Mouse (Mus musculus): ENCODE data around the gene Glrb. TPM values are rescaled to one million over a fixed set of nuclear protein-coding genes. Genes with fewer than 3 reads are reported as not detected.

The Glrb gene
- polyA plus RNA-seq, 1 experiment: 0.28 TPM

- no peaks in the 10 kb centered on the region for H3K36me3 ChIP-seq (ENCODE audit: control insufficient read depth, insufficient read depth, low read length)
- WGBS: 93% methylated on average over 1 of the region's 1 CpGs
- no peaks in the 10 kb centered on the region for H3K4me1 ChIP-seq (ENCODE audit: control insufficient read depth, insufficient read depth, low read length)
- no peaks in the 10 kb centered on the region for H3K27me3 ChIP-seq (replicated peaks; ENCODE audit: control insufficient read depth, insufficient read depth, low read length)
- TF ChIP-seq POLR2A (IDR thresholded peaks at IDR 0.05; ENCODE audit: low read depth, low read length) (no peak), CTCF (conservative IDR thresholded peaks at IDR 0.05; ENCODE audit: insufficient read depth, insufficient read length, low read depth, low read length) (no peak)
- DNase-seq: no peak
- no peak overlapping the region for H3K27ac ChIP-seq (ENCODE audit: insufficient read depth, low read depth, low read length)
- H3K4me3 ChIP-seq (ENCODE audit: insufficient read depth, low read depth, low read length): no peak overlapping the region
Observed at GRCm38 (mm10) chr3:80823975-80824374, 89.5 kb downstream of the Glrb start.

- Histone ChIP-seq H3K4me3 (ENCODE audit: insufficient read depth, low read depth, low read length) (no peak overlapping the region), H3K27me3 (replicated peaks; ENCODE audit: control insufficient read depth, insufficient read depth, low read length) (no peaks in the 10 kb centered on the region), H3K36me3 (ENCODE audit: control insufficient read depth, insufficient read depth, low read length) (no peaks in the 10 kb centered on the region), H3K4me1 (ENCODE audit: control insufficient read depth, insufficient read depth, low read length) (no peaks in the 10 kb centered on the region), H3K27ac (ENCODE audit: insufficient read depth, low read depth, low read length) (no peak overlapping the region)
- DNase-seq: no peak
- TF ChIP-seq POLR2A (IDR thresholded peaks at IDR 0.05; ENCODE audit: low read depth, low read length) (no peak), CTCF (conservative IDR thresholded peaks at IDR 0.05; ENCODE audit: insufficient read depth, insufficient read length, low read depth, low read length) (no peak)
- WGBS: 96% methylated on average over 1 of the region's 1 CpGs
Observed at GRCm38 (mm10) chr3:80818619-80819018, 94.8 kb downstream of the Glrb start.

DNA sequence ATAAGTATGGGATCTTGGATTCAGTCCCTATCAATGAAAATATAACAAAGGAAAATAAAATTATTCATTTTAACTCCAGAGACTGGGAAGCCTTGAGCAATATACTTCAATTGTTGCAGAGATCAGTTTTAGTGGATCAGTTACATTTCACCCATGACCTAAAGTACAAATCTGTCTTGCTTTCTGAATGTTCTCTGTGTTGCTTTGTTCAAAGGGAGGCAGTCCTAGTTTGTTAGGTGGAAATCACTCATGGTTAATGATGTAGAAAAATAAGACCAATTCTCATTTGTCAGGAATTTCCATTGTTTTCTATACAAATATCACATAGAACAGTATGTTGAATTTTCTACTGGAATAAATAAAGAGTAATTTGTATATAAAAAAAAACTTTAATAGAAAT, 99.7 kb downstream of the Glrb start:
- no peak for DNase-seq
- Histone ChIP-seq H3K4me3 (ENCODE audit: insufficient read depth, low read depth, low read length) (no peak overlapping the region), H3K27ac (ENCODE audit: insufficient read depth, low read depth, low read length) (no peak overlapping the region), H3K4me1 (ENCODE audit: control insufficient read depth, insufficient read depth, low read length) (no peaks in the 10 kb centered on the region), H3K36me3 (ENCODE audit: control insufficient read depth, insufficient read depth, low read length) (no peaks in the 10 kb centered on the region), H3K27me3 (replicated peaks; ENCODE audit: control insufficient read depth, insufficient read depth, low read length) (no peaks in the 10 kb centered on the region; the same call in 1 of the 2 replicates)
- TF ChIP-seq POLR2A (IDR thresholded peaks at IDR 0.05; ENCODE audit: low read depth, low read length) (no peak), CTCF (conservative IDR thresholded peaks at IDR 0.05; ENCODE audit: insufficient read depth, insufficient read length, low read depth, low read length) (no peak)

DNA sequence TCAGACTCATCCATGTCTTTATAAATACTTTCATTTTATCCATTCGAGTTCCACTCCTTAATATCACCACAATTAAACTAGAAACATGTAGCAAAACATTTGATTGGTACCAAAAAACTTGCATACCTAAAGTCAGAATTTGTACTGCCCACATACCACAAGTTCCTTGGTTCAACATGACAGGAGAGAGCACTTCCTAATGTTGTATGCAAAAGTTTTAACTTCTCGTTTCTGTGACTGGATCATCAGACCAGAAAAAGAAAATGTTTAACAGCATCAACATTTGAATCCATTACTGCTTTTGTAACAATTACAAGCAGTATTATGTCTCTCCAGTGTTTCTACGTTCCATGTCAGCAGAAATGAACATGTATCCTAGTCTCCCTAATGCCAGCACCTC, 101.2 kb downstream of the Glrb start:
- Histone ChIP-seq H3K4me1 (ENCODE audit: control insufficient read depth, insufficient read depth, low read length) (no peaks in the 10 kb centered on the region), H3K27me3 (replicated peaks; ENCODE audit: control insufficient read depth, insufficient read depth, low read length) (no peaks in the 10 kb centered on the region; the same call in 1 of the 2 replicates), H3K27ac (ENCODE audit: insufficient read depth, low read depth, low read length) (no peak overlapping the region), H3K36me3 (ENCODE audit: control insufficient read depth, insufficient read depth, low read length) (no peaks in the 10 kb centered on the region), H3K4me3 (ENCODE audit: insufficient read depth, low read depth, low read length) (no peak overlapping the region)
- 68% methylated on average over 3 of the region's 3 CpGs for WGBS
- no peak for DNase-seq
- TF ChIP-seq POLR2A (IDR thresholded peaks at IDR 0.05; ENCODE audit: low read depth, low read length): no peak
- no peak for TF ChIP-seq CTCF (conservative IDR thresholded peaks at IDR 0.05; ENCODE audit: insufficient read depth, insufficient read length, low read depth, low read length)

- WGBS: 6% methylated on average over 1 of the region's 1 CpGs
- no peaks in the 10 kb centered on the region for H3K36me3 ChIP-seq (ENCODE audit: control insufficient read depth, insufficient read depth, low read length)
- H3K27ac ChIP-seq (ENCODE audit: insufficient read depth, low read depth, low read length): no peak overlapping the region
- no peak for DNase-seq
- TF ChIP-seq CTCF (conservative IDR thresholded peaks at IDR 0.05; ENCODE audit: insufficient read depth, insufficient read length, low read depth, low read length) (no peak), POLR2A (IDR thresholded peaks at IDR 0.05; ENCODE audit: low read depth, low read length) (no peak)
- no peaks in the 10 kb centered on the region for H3K4me1 ChIP-seq (ENCODE audit: control insufficient read depth, insufficient read depth, low read length)
- no peak overlapping the region for H3K4me3 ChIP-seq (ENCODE audit: insufficient read depth, low read depth, low read length)
- H3K27me3 ChIP-seq (replicated peaks; ENCODE audit: control insufficient read depth, insufficient read depth, low read length): peaks cover 2% of the 10 kb centered on the region; the same call in 1 of the 2 replicates
Observed at GRCm38 (mm10) chr3:80805327-80805726, 108.1 kb downstream of the Glrb start.

- Histone ChIP-seq H3K36me3 (ENCODE audit: control insufficient read depth, insufficient read depth, low read length) (no peaks in the 10 kb centered on the region), H3K4me3 (ENCODE audit: insufficient read depth, low read depth, low read length) (no peak overlapping the region), H3K27me3 (replicated peaks; ENCODE audit: control insufficient read depth, insufficient read depth, low read length) (0 out of 2 replicates have a peak, but pooled peaks cover 2% of the 10 kb centered on the region), H3K4me1 (ENCODE audit: control insufficient read depth, insufficient read depth, low read length) (no peaks in the 10 kb centered on the region), H3K27ac (ENCODE audit: insufficient read depth, low read depth, low read length) (no peak overlapping the region)
- WGBS: 68% methylated on average over 1 of the region's 1 CpGs
- TF ChIP-seq POLR2A (IDR thresholded peaks at IDR 0.05; ENCODE audit: low read depth, low read length): no peak
- no peak for TF ChIP-seq CTCF (conservative IDR thresholded peaks at IDR 0.05; ENCODE audit: insufficient read depth, insufficient read length, low read depth, low read length)
- DNase-seq: no peak
Observed at GRCm38 (mm10) chr3:80803811-80804210, 109.6 kb downstream of the Glrb start.

DNA sequence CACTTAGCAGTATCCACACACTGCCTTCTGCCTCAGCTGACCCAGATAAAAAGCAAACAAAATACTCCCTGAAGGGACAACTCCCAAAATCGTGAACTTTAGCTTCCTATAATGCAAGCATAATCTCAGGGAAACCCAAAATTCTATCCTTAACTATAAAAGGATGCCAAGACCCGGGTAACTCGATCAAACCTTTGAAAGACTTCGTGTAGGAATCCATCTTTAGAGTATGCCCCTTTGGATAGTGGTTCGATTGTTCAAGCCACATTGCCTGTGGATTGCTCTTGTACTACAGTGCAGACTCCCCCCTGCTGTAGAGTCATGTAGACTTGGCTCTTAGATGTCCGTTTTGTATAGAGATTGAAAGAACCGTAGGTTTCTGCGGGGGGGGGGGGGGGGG, 110.2 kb downstream of the Glrb start:
- H3K4me1 ChIP-seq (ENCODE audit: control insufficient read depth, insufficient read depth, low read length): no peaks in the 10 kb centered on the region
- H3K27ac ChIP-seq (ENCODE audit: insufficient read depth, low read depth, low read length): no peak overlapping the region
- TF ChIP-seq CTCF (conservative IDR thresholded peaks at IDR 0.05; ENCODE audit: insufficient read depth, insufficient read length, low read depth, low read length): no peak
- no peak for TF ChIP-seq POLR2A (IDR thresholded peaks at IDR 0.05; ENCODE audit: low read depth, low read length)
- H3K27me3 ChIP-seq (replicated peaks; ENCODE audit: control insufficient read depth, insufficient read depth, low read length): 0 out of 2 replicates have a peak, but pooled peaks cover 2% of the 10 kb centered on the region
- H3K4me3 ChIP-seq (ENCODE audit: insufficient read depth, low read depth, low read length): no peak overlapping the region
- no peaks in the 10 kb centered on the region for H3K36me3 ChIP-seq (ENCODE audit: control insufficient read depth, insufficient read depth, low read length)
- 58% methylated on average over 8 of the region's 8 CpGs for whole genome bisulfite sequencing
- DNase-seq: no peak

All from kidney, adult 2 months (tissue).